Mouse (Mus musculus) gonadal fat pad, adult 2 months (tissue): Measurements from ENCODE around the gene Kpna7. TPM values are rescaled to one million over a fixed set of nuclear protein-coding genes. Genes with fewer than 3 reads are reported as not detected.

Source experiments
- DNase-seq: peaks from one replicate; pipeline ENCODE4 v3.0.0-alpha.2; 2012; ENCODE audit warnings: low read depth
- polyA plus RNA-seq: library from polyadenylated mRNA; depleted of rRNA; stranded (reverse); fragments of >200 nt; gene quantifications from 2 replicates; pipeline ENCODE4 v1.2.3, GENCODE M21; 2012; rRNA removed

The Kpna7 gene
- polyA plus RNA-seq, 1 experiment = not detected

DNA sequence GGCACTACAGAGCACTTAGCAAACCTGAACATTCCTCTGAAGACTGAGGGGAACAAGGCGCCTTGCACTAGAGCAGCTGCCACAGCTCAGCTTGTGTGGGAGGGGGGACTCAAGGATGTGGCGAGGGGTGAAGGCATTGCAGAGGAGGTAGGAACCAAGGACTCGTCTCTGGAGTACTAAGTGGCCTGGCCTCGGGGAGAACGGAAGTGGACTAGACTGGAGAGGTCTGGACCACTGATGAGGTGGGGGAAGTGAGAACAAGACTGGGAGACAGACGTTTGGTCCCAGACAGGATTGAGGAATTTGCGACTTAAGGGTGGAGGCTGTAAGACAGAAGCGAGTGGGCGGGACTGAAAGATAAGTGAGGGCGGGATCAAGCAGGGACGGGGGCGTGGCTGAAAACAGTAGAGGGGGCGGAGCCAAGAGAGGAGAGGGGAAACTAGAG lies 120.0 kb downstream of the Kpna7 start:
- no peak for DNase-seq

- DNase-seq = no peak
These were observed 120.4 kb downstream of the Kpna7 start for GRCm38 (mm10) chr5:144963401-144963800.

- no peak for DNase-seq
These were observed 125.6 kb downstream of the Kpna7 start for GRCm38 (mm10) chr5:144958271-144958670.

DNA sequence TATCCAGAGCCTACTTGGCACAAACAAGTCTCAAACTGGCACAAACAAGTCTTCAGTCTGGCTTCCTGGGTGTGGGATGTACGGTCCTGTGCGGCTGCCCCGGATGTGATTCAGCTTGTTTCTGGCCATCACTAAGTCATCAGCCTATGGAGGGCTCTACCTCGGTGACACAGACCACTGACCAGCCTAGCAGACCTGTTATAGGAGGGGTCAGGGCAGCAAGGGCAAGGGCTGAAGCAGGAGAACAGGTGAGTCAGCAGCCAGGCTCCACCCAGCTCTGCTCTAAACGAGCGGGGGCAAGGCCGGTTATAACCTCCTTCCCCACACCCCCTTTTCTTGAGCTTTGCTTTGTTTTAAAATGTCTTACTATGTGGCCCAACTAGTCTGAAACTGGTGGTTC lies 129.4 kb downstream of the Kpna7 start:
- DNase-seq = no peak

GRCm38 (mm10) chr5:144952592-144952991 lies 131.2 kb downstream of the Kpna7 start:
- no peak for DNase-seq

DNA sequence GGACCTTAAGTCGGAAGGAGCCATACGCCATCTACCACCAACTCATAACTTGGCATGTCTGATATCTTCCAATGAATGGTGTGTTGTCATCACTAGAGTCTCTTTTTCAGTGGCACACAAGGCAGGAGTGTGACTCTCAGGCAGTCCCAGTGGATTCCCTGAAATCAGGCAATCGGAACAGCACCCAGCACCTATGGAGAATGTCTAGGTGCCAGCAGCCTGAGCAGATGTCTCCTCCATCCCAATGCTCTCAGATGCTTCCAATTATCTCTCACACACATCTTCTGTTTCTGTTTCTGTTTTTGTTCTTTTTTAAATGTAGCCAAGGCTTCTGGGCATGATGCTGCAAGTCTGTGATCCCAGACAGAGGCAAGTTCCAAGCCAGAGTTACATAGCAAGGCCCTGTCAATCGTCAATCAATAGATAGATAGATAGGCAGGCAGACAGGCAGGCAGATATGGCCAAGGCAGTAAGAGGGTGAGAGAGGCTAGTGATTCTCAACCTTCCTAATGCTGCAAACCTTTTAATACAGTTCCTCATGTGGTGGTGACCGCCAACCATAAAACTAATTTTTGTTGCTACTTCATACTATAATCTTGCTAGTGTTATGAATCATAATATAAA lies 133.3 kb downstream of the Kpna7 start:
- DNase-seq = no peak

DNA sequence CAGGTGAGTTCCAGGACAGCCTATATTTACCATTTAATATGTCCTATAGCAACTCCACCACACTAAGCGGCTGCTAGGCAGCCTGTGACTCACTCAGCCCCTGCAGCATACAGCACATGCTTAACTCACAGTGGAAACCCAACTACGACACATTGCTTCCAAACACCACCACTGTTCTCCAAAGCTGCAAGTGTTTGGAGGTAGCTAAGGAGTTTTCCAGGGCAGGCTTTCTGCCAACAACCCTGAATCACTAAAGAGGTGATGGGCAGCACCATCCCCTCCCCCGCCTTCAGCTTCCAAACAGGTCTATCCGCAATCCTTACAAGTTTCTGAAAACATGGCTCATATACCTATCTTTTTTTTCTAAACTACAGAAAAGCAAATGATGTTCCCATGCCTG lies 134.0 kb downstream of the Kpna7 start:
- DNase-seq = no peak

- DNase-seq = no peak
These were observed 135.4 kb downstream of the Kpna7 start for GRCm38 (mm10) chr5:144948422-144948821.

- no peak for DNase-seq
These were observed 135.8 kb downstream of the Kpna7 start for GRCm38 (mm10) chr5:144948002-144948401.

- peak; percentile 83 for DNase-seq
These were observed 137.8 kb downstream of the Kpna7 start for GRCm38 (mm10) chr5:144946032-144946431.

DNA sequence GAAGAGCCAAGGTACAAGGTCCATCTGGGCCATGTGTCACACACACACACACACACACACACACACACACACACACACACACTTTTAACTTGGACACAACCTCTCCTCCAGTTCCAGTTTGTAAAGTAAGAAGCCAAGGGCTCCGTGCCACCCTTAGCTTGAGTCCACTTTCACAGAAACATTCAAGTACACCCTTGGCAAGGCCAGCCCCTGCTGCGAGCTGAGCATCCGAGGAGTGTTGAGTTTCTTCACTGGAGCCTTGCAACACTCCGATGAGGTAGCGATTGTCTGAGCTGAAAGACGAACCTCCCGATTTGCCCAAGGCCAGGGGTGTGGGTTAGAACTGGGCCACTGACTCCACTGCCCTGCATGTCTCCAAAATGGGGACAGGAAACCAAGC lies 138.9 kb downstream of the Kpna7 start:
- DNase-seq = peak; percentile 75

GRCm38 (mm10) chr5:144944370-144944769 lies 139.5 kb downstream of the Kpna7 start:
- DNase-seq = no peak

GRCm38 (mm10) chr5:144943346-144943745 lies 140.5 kb downstream of the Kpna7 start:
- no peak for DNase-seq

DNA sequence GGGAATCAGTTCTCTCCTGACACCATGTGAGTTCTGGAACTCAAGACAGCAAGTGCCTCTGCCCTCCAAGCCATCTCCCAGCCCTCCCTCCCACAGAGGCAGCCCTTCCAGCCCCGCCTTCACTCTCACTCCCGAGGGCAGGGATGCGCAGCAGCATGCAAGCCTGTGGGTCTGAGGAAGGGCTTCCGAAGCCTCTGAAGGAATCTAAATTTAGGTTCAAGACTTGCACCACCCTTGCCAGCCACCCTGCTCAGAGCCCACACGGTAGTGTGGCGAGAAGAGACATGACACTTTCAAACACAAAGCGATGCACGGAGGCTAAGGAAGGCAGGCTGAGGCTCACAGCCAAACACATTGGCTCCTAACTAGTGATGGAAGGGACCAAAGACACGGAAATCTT lies 141.4 kb downstream of the Kpna7 start:
- no peak for DNase-seq

DNA sequence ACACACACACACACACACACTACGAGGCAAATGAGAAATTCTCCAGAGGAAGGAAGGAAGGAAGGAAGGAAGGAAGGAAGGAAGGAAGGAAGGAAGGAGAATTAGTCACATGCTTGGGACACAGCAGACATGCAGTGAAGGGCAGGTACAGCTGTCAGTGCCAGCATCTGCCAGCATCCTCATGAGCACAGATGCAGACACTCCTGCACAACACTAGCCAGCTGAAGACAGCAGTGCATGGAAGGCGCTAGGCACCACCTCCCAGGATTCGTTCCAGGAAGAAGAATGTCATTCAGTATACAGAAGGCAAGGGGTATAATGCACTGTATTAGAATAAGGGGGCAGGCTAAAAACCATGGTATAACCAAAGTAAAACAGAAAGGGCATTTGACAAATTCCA lies 142.9 kb downstream of the Kpna7 start:
- DNase-seq = no peak

DNA sequence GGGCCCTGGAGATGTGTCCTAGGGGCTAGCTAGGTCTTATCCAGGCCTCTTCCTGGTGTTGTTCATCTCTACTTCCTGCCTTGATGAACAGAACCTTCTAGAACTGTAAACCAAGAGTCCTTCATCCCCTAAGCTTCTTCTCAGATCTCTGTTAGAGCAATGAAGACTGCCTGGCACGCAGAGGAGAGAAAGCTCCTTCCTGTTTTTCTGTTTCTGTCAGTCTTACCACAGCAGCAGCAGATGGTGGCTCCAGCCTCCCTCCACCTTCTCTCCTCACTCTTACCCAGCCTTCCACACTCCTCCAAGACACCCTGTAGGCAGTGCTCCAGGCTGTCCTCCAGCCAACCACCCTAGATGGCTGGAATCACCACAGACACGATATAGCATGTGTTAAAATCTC lies 146.5 kb downstream of the Kpna7 start:
- no peak for DNase-seq

Other genes starting within 250 kb of the Kpna7 start
- 29.6 and 29.8 TPM in 2 replicates for gene Smurf1, start 118.2 kb downstream of the Kpna7 start, polyA plus RNA-seq
- gene Gm4871, start 51.3 kb downstream of the Kpna7 start, polyA plus RNA-seq = 0.13 TPM in 1 of 2 replicates, not detected in the other
- 0.53 TPM in 1 of 2 replicates, not detected in the other for gene 1700018F24Rik, start 41.0 kb downstream of the Kpna7 start, polyA plus RNA-seq
- 175 and 197 TPM in 2 replicates for gene Arpc1a, start 200 bp downstream of the Kpna7 start, polyA plus RNA-seq
- gene Arpc1b, start 30.2 kb upstream of the Kpna7 start, polyA plus RNA-seq = 563 and 599 TPM in 2 replicates
- 22.7 and 25.9 TPM in 2 replicates for gene Pdap1, start 56.2 kb upstream of the Kpna7 start, polyA plus RNA-seq
- gene Bud31, start 56.3 kb upstream of the Kpna7 start, polyA plus RNA-seq = 42.6 and 72.1 TPM in 2 replicates
- 15.8 and 17.7 TPM in 2 replicates for gene Ptcd1, start 83.1 kb upstream of the Kpna7 start, polyA plus RNA-seq
- 24.4 and 25.7 TPM in 2 replicates for gene Cpsf4, start 83.2 kb upstream of the Kpna7 start, polyA plus RNA-seq
- gene Atp5j2, start 108.0 kb upstream of the Kpna7 start, polyA plus RNA-seq = 136 and 153 TPM in 2 replicates
- 4.4 and 4.7 TPM in 2 replicates for gene Zkscan14, start 117.8 kb upstream of the Kpna7 start, polyA plus RNA-seq
- gene Zkscan5, start 120.5 kb upstream of the Kpna7 start, polyA plus RNA-seq = 8.2 and 8.4 TPM in 2 replicates
- gene Zfp655, start 147.7 kb upstream of the Kpna7 start, polyA plus RNA-seq = 17.6 and 23.9 TPM in 2 replicates
- 18.0 and 21.9 TPM in 2 replicates for gene Zscan25, start 196.5 kb upstream of the Kpna7 start, polyA plus RNA-seq